ENCODE assay signal across 8 mouse cellular contexts in the genomic region with DNA sequence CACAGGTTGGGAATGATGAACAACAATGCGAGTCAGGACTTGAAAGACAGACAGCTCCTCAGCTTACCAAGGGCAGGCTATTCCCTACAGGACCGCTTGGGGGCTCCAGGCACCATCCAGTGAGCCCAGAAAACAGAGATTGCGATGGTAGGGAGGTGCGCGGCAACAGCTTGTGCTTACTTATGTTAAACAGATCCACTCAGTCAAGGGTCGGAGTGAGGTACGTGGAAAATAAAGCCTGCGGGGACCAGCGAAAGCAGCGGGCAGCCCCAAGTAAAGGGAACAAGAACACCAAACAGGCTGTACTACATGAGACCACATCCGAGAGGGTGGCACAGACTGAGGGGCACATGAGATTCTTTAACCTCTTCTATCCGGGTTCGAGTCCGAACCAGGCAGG. TPM values are rescaled to one million over a fixed set of nuclear protein-coding genes. Genes with fewer than 3 reads are reported as not detected.
DNase-seq lines count a peak whose midpoint lies in the region; ATAC-seq and TF ChIP-seq lines count a peak whose summit lies in the region.

No protein-coding gene starts in this region.

- TF ChIP-seq CTCF in hindbrain, postnatal 0 days (IDR thresholded peaks at IDR 0.05; ENCODE audit: low read depth): peak; percentile 98

- peak overlapping the region; percentile 64 for H3K4me2 ChIP-seq in hindbrain, postnatal 0 days (ENCODE audit: low read depth, low read length)

- 0 out of 2 replicates have a peak, but pooled peaks cover 2% of the 10 kb centered on the region for H3K4me1 ChIP-seq in hindbrain, postnatal 0 days (ENCODE audit: insufficient read depth, low read length)
- peaks cover 32% of the 10 kb centered on the region for H3K4me1 ChIP-seq in megakaryocyte, embryonic 14.5 days

- peak overlapping the region; percentile 70 for H3K4me3 ChIP-seq in hindbrain, postnatal 0 days (ENCODE audit: low read length)
- H3K4me3 ChIP-seq in megakaryocyte, embryonic 14.5 days (replicated peaks): peak overlapping the region; percentile 94

- H3K27ac ChIP-seq in hindbrain, postnatal 0 days: peak overlapping the region; percentile 98

- H3K9me3 ChIP-seq in hindbrain, postnatal 0 days (ENCODE audit: low read length): no peaks in the 10 kb centered on the region
- H3K9me3 ChIP-seq in megakaryocyte, embryonic 14.5 days: no peaks in the 10 kb centered on the region

- WGBS in hindbrain, postnatal 0 days: under 1% methylated on average over 14 of the region's 14 CpGs

- peak overlapping the region; percentile 91 for H3K9ac ChIP-seq in hindbrain, postnatal 0 days (replicated peaks; ENCODE audit: low read length)

- peak; percentile 81 for ATAC-seq in hindbrain, postnatal 0 days

- DNase-seq in WW6 (ENCODE audit: low read depth, low spot score): peak; percentile 69
- DNase-seq in cerebellum, postnatal 4 days (ENCODE audit: low spot score in 2 of 2): peak; percentile 73 to 86
- DNase-seq in gastrocnemius, adult 18-20 months (ENCODE audit: low spot score): peak; percentile 85
- peak; percentile 93 for DNase-seq in hindbrain, postnatal 0 days (ENCODE audit: low spot score)
- DNase-seq in left cerebral cortex, adult 8-10 months (ENCODE audit: low spot score in 2 of 2): peak; percentile 74 to 79
- peak; percentile 91 to 93 for DNase-seq in right cerebral cortex, postnatal 10 days (ENCODE audit: low spot score in 2 of 2)
- peak; percentile 71 for DNase-seq in urinary bladder, postnatal 25 days (ENCODE audit: low spot score)

- no peaks in the 10 kb centered on the region for H3K27me3 ChIP-seq in hindbrain, postnatal 0 days (ENCODE audit: insufficient read depth, low read length)
- H3K27me3 ChIP-seq in megakaryocyte, embryonic 14.5 days (replicated peaks): peaks cover 33% of the 10 kb centered on the region

- no peaks in the 10 kb centered on the region for H3K36me3 ChIP-seq in hindbrain, postnatal 0 days (ENCODE audit: insufficient read depth, low read length)
- H3K36me3 ChIP-seq in megakaryocyte, embryonic 14.5 days (replicated peaks; ENCODE audit: low read length): peaks cover 13% of the 10 kb centered on the region

RNA-seq across cellular contexts. Expression of a gene that starts 0.4 kb away (rescaled TPM):
- total RNA-seq in gastrocnemius, adult 18-20 months (2021): 10 to 100 TPM; 41.7 to 44.5 TPM
- 300 and 340 TPM in 2 replicates for total RNA-seq in hindbrain, postnatal 0 days (2014; rRNA removed)
- polyA plus RNA-seq in hindbrain, postnatal 0 days (2015; fragmentation: Nextera tagmentation; extraction: Ambion mirVana): 329 and 347 TPM in 2 replicates
- total RNA-seq in left cerebral cortex, adult 8-10 months (2022): 10 to 100 TPM; 73.1 to 84.3 (median 75.9) TPM
- 257 and 509 TPM in 2 replicates for polyA plus RNA-seq in megakaryocyte, embryonic 14.5 days (2012; ENCODE audit: insufficient read depth, low replicate concordance)

RNA-seq across cellular contexts. Expression of a gene that starts 16.0 kb away (rescaled TPM):
- total RNA-seq in gastrocnemius, adult 18-20 months (2021): not detected
- total RNA-seq in hindbrain, postnatal 0 days (2014; rRNA removed): not detected in 2 replicates
- polyA plus RNA-seq in hindbrain, postnatal 0 days (2015; fragmentation: Nextera tagmentation; extraction: Ambion mirVana): not detected in 2 replicates
- total RNA-seq in left cerebral cortex, adult 8-10 months (2022): not detected
- not detected in 2 replicates for polyA plus RNA-seq in megakaryocyte, embryonic 14.5 days (2012; ENCODE audit: insufficient read depth, low replicate concordance)

RNA-seq across cellular contexts. Expression of a gene that starts 26.4 kb away (rescaled TPM):
- under 1 TPM; 0.19 to 0.21 TPM for total RNA-seq in gastrocnemius, adult 18-20 months (2021)
- total RNA-seq in hindbrain, postnatal 0 days (2014; rRNA removed): 0.07 and 0.47 TPM in 2 replicates
- 0.09 and 0.18 TPM in 2 replicates for polyA plus RNA-seq in hindbrain, postnatal 0 days (2015; fragmentation: Nextera tagmentation; extraction: Ambion mirVana)
- under 1 TPM in 3 of 4 experiments, not detected in 1; 0.16 to 0.40 (median 0.33) TPM for total RNA-seq in left cerebral cortex, adult 8-10 months (2022)
- not detected in 2 replicates for polyA plus RNA-seq in megakaryocyte, embryonic 14.5 days (2012; ENCODE audit: insufficient read depth, low replicate concordance)

RNA-seq across cellular contexts. Expression of a gene that starts 29.8 kb away (rescaled TPM):
- 1,000 to 10,000 TPM; 2,039 to 2,096 TPM for total RNA-seq in gastrocnemius, adult 18-20 months (2021)
- total RNA-seq in hindbrain, postnatal 0 days (2014; rRNA removed): 304 and 351 TPM in 2 replicates
- 24.7 and 26.7 TPM in 2 replicates for polyA plus RNA-seq in hindbrain, postnatal 0 days (2015; fragmentation: Nextera tagmentation; extraction: Ambion mirVana)
- 1,000 to 10,000 TPM; 1,221 to 1,269 (median 1,259) TPM for total RNA-seq in left cerebral cortex, adult 8-10 months (2022)
- polyA plus RNA-seq in megakaryocyte, embryonic 14.5 days (2012; ENCODE audit: insufficient read depth, low replicate concordance): not detected in 2 replicates

RNA-seq across cellular contexts. Expression of a gene that starts 33.2 kb away (rescaled TPM):
- not detected for total RNA-seq in gastrocnemius, adult 18-20 months (2021)
- 2.2 and 2.8 TPM in 2 replicates for total RNA-seq in hindbrain, postnatal 0 days (2014; rRNA removed)
- polyA plus RNA-seq in hindbrain, postnatal 0 days (2015; fragmentation: Nextera tagmentation; extraction: Ambion mirVana): 0.25 and 0.52 TPM in 2 replicates
- total RNA-seq in left cerebral cortex, adult 8-10 months (2022): not detected
- polyA plus RNA-seq in megakaryocyte, embryonic 14.5 days (2012; ENCODE audit: insufficient read depth, low replicate concordance): not detected in 2 replicates

Comparison
In these comparisons a context has a peak if more than half of its experiments do, and no peak if none do; other contexts are left out.
1. Peak in every context shown above with its lines: DNase-seq, ATAC-seq, H3K4me3 ChIP-seq and H3K27ac ChIP-seq.